Mouse (Mus musculus): ENCODE data around the gene Gabarapl1.

Gabarapl1 gene

DNA sequence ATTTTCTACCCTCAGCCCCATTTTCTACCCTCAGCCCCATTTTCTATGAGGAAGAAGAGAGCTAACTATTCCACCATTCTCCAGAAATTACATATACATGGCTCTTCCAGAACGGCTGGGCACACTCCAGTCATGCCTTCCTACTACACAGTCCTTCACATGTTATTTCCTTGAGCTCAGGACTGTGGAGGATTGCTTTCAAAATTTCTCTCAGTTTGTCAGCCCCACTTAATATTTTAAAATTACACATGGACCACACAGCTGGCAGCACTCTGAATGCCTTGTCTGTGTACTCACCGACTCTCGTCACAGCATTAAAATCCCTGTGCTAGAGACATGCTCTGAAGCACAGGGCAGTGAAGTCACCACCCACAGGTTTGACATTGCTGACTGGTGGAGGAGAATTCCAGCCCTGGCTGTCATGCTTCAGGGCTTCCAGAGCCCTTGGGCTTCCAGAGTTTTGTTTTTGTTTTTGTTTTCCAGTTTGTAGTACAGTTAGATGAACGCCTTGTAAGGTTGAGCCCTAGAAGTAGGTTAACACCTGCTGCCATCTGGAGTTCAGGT, 1.7 kb downstream of the Gabarapl1 start:
- no peak for DNase-seq (ENCODE audit: low spot score in 2 of 2)

GRCm38 (mm10) chr6:129535723-129536122, 2.8 kb downstream of the Gabarapl1 start:
- no peak for DNase-seq (ENCODE audit: low spot score in 2 of 2)

GRCm38 (mm10) chr6:129538555-129538954, 5.6 kb downstream of the Gabarapl1 start:
- no peak for DNase-seq (ENCODE audit: low spot score in 2 of 2)

- DNase-seq (ENCODE audit: low spot score in 2 of 2): no peak
Measured at GRCm38 (mm10) chr6:129541931-129542330, 9.0 kb downstream of the Gabarapl1 start.

GRCm38 (mm10) chr6:129542540-129542939, 9.6 kb downstream of the Gabarapl1 start:
- DNase-seq (ENCODE audit: low spot score in 2 of 2): no peak

DNA sequence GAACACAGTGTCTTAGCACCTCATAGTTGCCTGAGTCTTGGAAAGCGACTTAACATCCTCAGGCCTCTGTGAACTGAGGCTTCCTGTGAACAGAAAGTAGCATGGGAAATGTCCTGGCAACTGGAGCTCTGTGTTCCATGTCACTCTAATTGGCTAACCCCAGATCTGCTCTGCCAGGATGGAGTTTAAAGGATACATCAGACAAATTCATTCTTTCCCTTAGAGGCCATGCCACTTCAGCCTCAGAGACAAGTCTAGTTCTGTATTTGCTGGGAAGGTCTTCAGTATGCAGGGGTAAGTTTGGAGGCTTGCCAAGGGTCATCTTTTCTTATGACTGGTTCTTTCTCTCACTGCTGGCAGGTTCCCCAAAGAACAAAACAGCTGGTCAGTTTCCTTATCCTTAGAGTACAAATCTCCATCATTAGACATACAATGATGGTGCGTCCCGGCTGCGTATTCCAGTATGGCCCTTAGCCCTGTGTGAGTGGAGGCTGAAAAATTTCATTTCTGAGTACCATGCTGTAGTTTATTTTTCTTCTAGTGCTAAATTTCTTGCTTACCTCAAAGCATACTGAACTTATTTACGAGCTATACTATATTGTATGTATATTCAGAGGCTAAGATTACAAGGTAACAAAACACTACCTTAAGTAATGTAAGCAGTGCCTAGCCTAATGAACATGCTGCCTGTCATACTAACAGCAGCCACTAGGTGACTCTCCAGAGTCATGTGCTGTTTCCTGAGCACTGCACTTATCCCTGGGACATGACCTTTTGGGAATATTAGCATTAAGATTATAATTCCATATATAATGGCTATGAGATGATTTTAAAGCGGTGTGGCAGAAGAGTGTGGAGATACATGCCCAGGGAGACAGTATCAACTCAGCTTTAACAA, 11.0 kb downstream of the Gabarapl1 start:
- DNase-seq (ENCODE audit: low spot score in 2 of 2): peak in 1 of 2 experiments; percentile 26

GRCm38 (mm10) chr6:129547277-129547676, 14.3 kb downstream of the Gabarapl1 start:
- no peak for DNase-seq (ENCODE audit: low spot score in 2 of 2)

- no peak for DNase-seq (ENCODE audit: low spot score in 2 of 2)
Measured at GRCm38 (mm10) chr6:129548009-129548408, 15.0 kb downstream of the Gabarapl1 start.

DNA sequence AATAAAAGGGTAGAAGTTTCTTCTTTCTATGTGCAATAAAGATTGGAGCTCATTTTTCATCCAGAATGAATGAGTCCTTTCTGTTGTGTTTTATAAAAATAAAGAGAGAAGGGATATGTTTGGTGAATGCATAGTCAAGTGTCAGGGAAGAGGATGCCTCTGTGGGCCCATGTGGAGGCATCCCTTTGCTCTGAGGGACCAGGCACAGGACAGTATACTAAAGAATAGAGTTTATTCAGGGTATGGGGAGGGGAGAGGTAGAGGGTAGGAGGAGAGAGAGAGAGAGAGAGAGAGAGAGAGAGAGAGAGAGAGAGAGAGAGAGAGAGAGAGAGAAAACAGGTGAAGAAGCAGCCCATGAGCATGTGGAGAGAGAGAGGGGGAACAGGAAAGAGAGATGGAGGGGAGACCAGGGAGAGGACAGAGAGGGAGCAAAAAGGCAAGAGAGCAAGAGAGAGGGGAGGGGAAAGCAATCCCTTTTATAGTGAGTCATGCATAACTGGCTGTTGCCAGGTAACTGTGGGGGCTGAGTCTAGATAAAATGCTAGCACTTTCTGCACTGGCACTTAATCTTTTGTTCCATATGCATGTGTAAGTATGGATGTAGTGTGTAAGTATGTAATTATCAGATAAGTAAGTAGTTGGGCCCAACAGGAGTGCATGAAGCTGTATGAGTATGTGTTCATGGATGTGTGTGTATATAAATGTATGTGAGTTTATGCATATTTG, 24.5 kb downstream of the Gabarapl1 start:
- no peak for DNase-seq (ENCODE audit: low spot score in 2 of 2)

GRCm38 (mm10) chr6:129558946-129559640, 26.1 kb downstream of the Gabarapl1 start:
- DNase-seq (ENCODE audit: low spot score in 2 of 2): peak; percentile 34 to 55

DNA sequence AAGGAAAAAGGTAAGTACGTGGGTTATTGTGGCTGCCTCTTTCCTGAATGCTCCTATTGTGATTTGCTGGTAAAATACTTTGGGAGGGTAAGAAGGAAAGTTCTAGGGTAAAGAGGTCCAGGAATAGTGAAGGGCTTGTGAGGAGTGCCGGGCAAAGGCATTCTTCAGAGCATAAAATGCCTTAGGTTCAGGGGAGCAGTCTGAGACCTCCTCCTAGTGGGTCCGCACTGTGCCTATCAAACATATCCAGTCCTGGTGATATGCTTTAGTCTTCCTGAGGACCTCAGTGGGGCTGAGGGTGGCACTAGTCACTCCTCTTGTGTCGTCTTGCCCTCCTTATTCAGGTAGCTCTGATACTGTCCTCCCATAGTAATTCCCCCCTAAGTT, 26.7 kb downstream of the Gabarapl1 start:
- DNase-seq (ENCODE audit: low spot score in 2 of 2): no peak

DNA sequence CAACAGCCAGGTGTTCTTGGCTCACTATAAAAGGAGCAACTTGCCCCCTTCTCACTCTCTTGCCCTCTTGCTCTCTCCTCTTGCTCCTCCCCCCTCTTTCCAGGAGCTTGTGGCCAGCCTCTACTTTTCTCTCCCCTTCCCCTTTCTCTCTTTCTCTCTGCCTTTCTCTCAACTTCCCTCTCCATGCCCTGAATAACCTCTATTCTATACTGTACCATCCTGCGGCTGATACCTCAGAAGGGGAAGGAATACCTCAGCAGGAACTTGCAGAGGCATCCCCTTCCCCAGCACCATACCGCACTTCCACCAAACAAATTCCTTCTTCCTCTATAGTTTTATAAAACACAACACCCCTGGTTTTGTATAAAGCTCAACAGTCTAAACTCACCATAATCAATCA, 32.3 kb downstream of the Gabarapl1 start:
- DNase-seq (ENCODE audit: low spot score in 2 of 2): no peak

GRCm38 (mm10) chr6:129575315-129575714, 42.4 kb downstream of the Gabarapl1 start:
- no peak for DNase-seq (ENCODE audit: low spot score in 2 of 2)

DNA sequence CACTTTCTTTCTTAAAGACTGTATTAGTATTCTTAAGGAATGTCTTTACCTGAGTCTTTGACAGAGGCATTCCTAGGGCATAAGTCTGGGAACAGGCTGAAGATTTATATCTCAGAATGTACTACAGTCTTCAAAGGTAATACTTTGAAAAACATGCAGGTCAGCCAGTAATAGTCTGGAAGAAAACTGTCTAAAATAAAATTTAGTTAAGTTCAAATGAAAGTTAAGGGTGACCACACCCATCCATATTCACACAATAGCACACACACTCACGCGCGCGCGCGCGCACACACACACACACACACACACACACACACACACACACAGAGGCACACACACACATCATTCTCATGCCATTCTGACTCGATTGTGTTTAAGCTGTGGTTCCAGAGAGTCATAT, 44.6 kb downstream of the Gabarapl1 start, which contains the start of gene Klre1:
TSS of gene Klre1 (plus strand) at position 301 of the 400 bp plus-strand sequence.
- no peak for DNase-seq (ENCODE audit: low spot score in 2 of 2)

- no peak for DNase-seq (ENCODE audit: low spot score in 2 of 2)
Measured at GRCm38 (mm10) chr6:129581274-129581673, 48.3 kb downstream of the Gabarapl1 start.

GRCm38 (mm10) chr6:129581896-129582295, 48.9 kb downstream of the Gabarapl1 start:
- no peak for DNase-seq (ENCODE audit: low spot score in 2 of 2)

GRCm38 (mm10) chr6:129583014-129583413, 50.1 kb downstream of the Gabarapl1 start:
- no peak for DNase-seq (ENCODE audit: low spot score in 2 of 2)

DNA sequence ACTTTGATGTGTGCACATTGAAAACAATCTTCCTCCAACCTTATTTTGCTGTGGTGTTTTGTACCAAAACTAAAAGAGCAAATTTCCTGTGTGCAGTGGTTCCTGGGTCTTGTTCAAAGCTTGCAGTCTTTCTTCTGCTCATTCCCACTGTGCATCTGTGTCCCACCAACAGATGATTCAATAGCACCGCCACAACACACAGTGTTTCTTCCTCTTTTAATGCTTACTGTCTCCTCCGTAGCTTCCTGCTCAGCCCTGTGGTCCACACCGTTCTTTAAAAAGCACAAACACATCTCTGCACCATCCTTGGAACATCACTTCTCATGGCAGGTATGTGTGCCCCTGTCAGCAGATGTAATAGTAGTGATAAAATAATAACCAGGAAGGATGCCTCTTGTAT, 58.5 kb downstream of the Gabarapl1 start, which contains the start of gene Klrd1:
TSS of gene Klrd1 (plus strand) at position 275 of the 400 bp plus-strand sequence.
- no peak for DNase-seq (ENCODE audit: low spot score in 2 of 2)
